Mouse (Mus musculus): Measurements from ENCODE around the gene Ildr1. TPM values are rescaled to one million over a fixed set of nuclear protein-coding genes. Genes with fewer than 3 reads are reported as not detected.

Ildr1 gene
- polyA plus RNA-seq, 1 experiment = 7.1 TPM

- Histone ChIP-seq H3K4me1 (replicated peaks; ENCODE audit: control insufficient read depth, insufficient read depth, low read length) (no peaks in the 10 kb centered on the region), H3K27ac (ENCODE audit: control insufficient read depth, insufficient read depth, low read length) (no peak overlapping the region), H3K36me3 (ENCODE audit: control insufficient read depth, insufficient read depth, low read length) (no peaks in the 10 kb centered on the region), H3K27me3 (ENCODE audit: control insufficient read depth, insufficient read depth, low read length) (no peaks in the 10 kb centered on the region), H3K4me3 (ENCODE audit: control insufficient read depth, insufficient read depth, low read length) (no peak overlapping the region)
- TF ChIP-seq CTCF (IDR thresholded peaks at IDR 0.05; ENCODE audit: borderline replicate concordance, control insufficient read depth, extremely low read depth, insufficient read depth, low read length, poor library complexity) (no peak), POLR2A (IDR thresholded peaks at IDR 0.05; ENCODE audit: control insufficient read depth, extremely low read depth, insufficient read depth, low read length, poor library complexity) (no peak)
- DNase-seq = no peak
- 95% methylated on average over 3 of the region's 3 CpGs for WGBS
Measured at GRCm38 (mm10) chr16:36771703-36772102, 77.9 kb downstream of the Ildr1 start.

GRCm38 (mm10) chr16:36772996-36773395 is 79.2 kb downstream of the Ildr1 start:
- Histone ChIP-seq H3K4me3 (ENCODE audit: control insufficient read depth, insufficient read depth, low read length) (no peak overlapping the region), H3K27me3 (ENCODE audit: control insufficient read depth, insufficient read depth, low read length) (no peaks in the 10 kb centered on the region), H3K27ac (ENCODE audit: control insufficient read depth, insufficient read depth, low read length) (no peak overlapping the region), H3K4me1 (replicated peaks; ENCODE audit: control insufficient read depth, insufficient read depth, low read length) (no peaks in the 10 kb centered on the region), H3K36me3 (ENCODE audit: control insufficient read depth, insufficient read depth, low read length) (no peaks in the 10 kb centered on the region)
- TF ChIP-seq POLR2A (IDR thresholded peaks at IDR 0.05; ENCODE audit: control insufficient read depth, extremely low read depth, insufficient read depth, low read length, poor library complexity) = no peak
- no peak for TF ChIP-seq CTCF (IDR thresholded peaks at IDR 0.05; ENCODE audit: borderline replicate concordance, control insufficient read depth, extremely low read depth, insufficient read depth, low read length, poor library complexity)
- 96% methylated on average over 5 of the region's 5 CpGs for WGBS
- no peak for DNase-seq

GRCm38 (mm10) chr16:36775658-36776057 is 81.9 kb downstream of the Ildr1 start:
- Histone ChIP-seq H3K4me3 (ENCODE audit: control insufficient read depth, insufficient read depth, low read length) (no peak overlapping the region), H3K27ac (ENCODE audit: control insufficient read depth, insufficient read depth, low read length) (no peak overlapping the region), H3K27me3 (ENCODE audit: control insufficient read depth, insufficient read depth, low read length) (no peaks in the 10 kb centered on the region), H3K36me3 (ENCODE audit: control insufficient read depth, insufficient read depth, low read length) (no peaks in the 10 kb centered on the region), H3K4me1 (replicated peaks; ENCODE audit: control insufficient read depth, insufficient read depth, low read length) (no peaks in the 10 kb centered on the region)
- TF ChIP-seq CTCF (IDR thresholded peaks at IDR 0.05; ENCODE audit: borderline replicate concordance, control insufficient read depth, extremely low read depth, insufficient read depth, low read length, poor library complexity) (no peak), POLR2A (IDR thresholded peaks at IDR 0.05; ENCODE audit: control insufficient read depth, extremely low read depth, insufficient read depth, low read length, poor library complexity) (no peak)
- no peak for DNase-seq
- 94% methylated on average over 6 of the region's 6 CpGs for WGBS

Other genes with a start within 250 kb of the Ildr1 start
- gene Stfa3, start 238.6 kb upstream of the Ildr1 start, polyA plus RNA-seq (2012; rRNA removed) = not detected in 2 replicates
- 0.92 and 1.00 TPM in 2 replicates for gene Casr, start 131.8 kb upstream of the Ildr1 start, polyA plus RNA-seq (2012; rRNA removed)
- gene Cd86, start 27.9 kb upstream of the Ildr1 start, polyA plus RNA-seq (2012; rRNA removed) = 10.7 and 15.3 TPM in 2 replicates
- 5.5 and 7.1 TPM in 2 replicates for gene Slc15a2, start 91.0 kb downstream of the Ildr1 start, polyA plus RNA-seq (2012; rRNA removed)
- 2.6 and 4.1 TPM in 2 replicates for gene Iqcb1, start 134.4 kb downstream of the Ildr1 start, polyA plus RNA-seq (2012; rRNA removed)
- 0.65 and 1.2 TPM in 2 replicates for gene Eaf2, start 181.0 kb downstream of the Ildr1 start, polyA plus RNA-seq (2012; rRNA removed)
- gene Golgb1, start 181.2 kb downstream of the Ildr1 start, polyA plus RNA-seq (2012; rRNA removed) = 46.6 and 47.6 TPM in 2 replicates
- gene Hcls1, start 241.0 kb downstream of the Ildr1 start, polyA plus RNA-seq (2012; rRNA removed) = 118 and 132 TPM in 2 replicates

Data from thymus, adult 2 months (tissue).